Mouse (Mus musculus): ENCODE results near the gene Gtf2h5. TPM values are rescaled to one million over a fixed set of nuclear protein-coding genes. Genes with fewer than 3 reads are reported as not detected.

The Gtf2h5 gene
- total RNA-seq, 2 experiments from 2014 or later = 121 to 126 TPM

GRCm38 (mm10) chr17:6117917-6118316 is 38.3 kb downstream of the Gtf2h5 start:
- H3K27ac ChIP-seq = 0 out of 2 replicates have a peak overlapping the region, but pooled peaks have one; percentile 5
- H3K4me3 ChIP-seq = no peak overlapping the region
- no peak for TF ChIP-seq CTCF (conservative IDR thresholded peaks at IDR 0.05)
- DNase-seq (ENCODE audit: low spot score in 2 of 2) = no peak

- Histone ChIP-seq H3K27ac (no peak overlapping the region), H3K4me3 (no peak overlapping the region)
- TF ChIP-seq CTCF (conservative IDR thresholded peaks at IDR 0.05) = no peak
- no peak for DNase-seq (ENCODE audit: low spot score in 2 of 2)
Measured at GRCm38 (mm10) chr17:6118861-6119260, 39.3 kb downstream of the Gtf2h5 start.

DNA sequence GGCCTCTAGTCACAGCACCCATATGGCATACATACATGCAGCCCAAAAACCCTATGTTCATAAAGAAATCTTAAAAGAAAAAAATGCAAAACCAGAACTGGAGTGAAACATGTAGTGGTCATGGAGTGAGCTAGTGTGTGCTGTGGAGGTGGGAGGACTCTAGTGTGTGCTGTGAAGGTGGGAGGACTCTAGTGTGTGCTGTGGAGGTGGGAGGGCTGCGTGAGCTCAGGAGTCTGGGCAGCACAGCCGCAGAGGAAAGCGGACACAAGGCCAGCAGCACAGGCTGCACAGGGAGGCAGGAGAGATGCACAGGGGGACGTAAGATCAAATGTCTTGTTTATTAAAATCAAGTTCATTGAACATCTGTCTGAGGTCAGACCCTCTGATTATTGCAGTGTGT is 44.2 kb downstream of the Gtf2h5 start:
- TF ChIP-seq CTCF (conservative IDR thresholded peaks at IDR 0.05) = no peak
- H3K4me3 ChIP-seq = no peak overlapping the region
- H3K27ac ChIP-seq = no peak overlapping the region
- DNase-seq (ENCODE audit: low spot score in 2 of 2) = no peak

DNA sequence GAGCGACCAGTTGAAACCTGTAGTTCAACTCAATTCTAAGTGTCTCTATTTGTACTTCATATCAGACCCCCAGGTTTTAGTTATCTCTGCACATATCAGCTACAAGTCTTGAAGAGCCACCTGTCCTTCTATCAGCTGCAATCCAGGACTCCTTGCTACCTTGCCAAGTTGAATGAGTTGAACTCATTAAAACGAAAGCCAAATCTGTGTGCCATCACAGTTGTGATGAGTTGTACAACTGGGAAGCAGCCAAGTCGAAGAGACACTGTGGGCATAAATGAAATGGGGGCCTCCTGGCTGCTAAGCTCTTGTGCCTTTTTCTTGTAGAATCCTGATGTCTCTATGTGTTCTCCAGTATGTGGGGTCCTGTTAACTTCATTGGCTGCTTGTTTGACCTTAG is 45.9 kb downstream of the Gtf2h5 start:
- Histone ChIP-seq H3K4me3 (no peak overlapping the region), H3K27ac (no peak overlapping the region)
- peak in 1 of 2 experiments; percentile 12 for DNase-seq (ENCODE audit: low spot score in 2 of 2)
- no peak for TF ChIP-seq CTCF (conservative IDR thresholded peaks at IDR 0.05)

- Histone ChIP-seq H3K27ac (no peak overlapping the region), H3K4me3 (no peak overlapping the region)
- no peak for DNase-seq (ENCODE audit: low spot score in 2 of 2)
- no peak for TF ChIP-seq CTCF (conservative IDR thresholded peaks at IDR 0.05)
Measured at GRCm38 (mm10) chr17:6128039-6128438, 48.5 kb downstream of the Gtf2h5 start.

DNA sequence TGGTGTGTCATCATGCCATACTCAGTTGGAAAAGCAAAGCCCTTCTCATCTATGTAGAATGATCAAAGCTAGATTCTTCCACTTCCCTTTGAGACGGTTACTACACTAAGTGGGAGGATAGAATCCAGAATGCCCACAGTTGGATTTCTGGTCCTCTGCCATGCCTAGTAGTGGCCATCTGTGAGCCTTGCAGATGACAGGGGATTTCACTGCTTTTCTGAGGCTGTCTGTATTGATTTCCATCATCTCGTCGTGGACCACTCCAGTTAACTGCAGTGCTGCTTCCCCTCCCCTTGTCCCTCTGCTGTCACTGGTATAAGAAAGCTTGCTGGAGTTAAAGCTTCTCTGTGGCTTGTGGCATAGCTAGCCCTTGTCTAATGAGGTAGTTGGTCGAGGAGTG is 49.8 kb downstream of the Gtf2h5 start:
- TF ChIP-seq CTCF (conservative IDR thresholded peaks at IDR 0.05) = no peak
- no peak overlapping the region for H3K27ac ChIP-seq
- DNase-seq (ENCODE audit: low spot score in 2 of 2) = peak; percentile 31 to 32
- no peak overlapping the region for H3K4me3 ChIP-seq

- DNase-seq (ENCODE audit: low spot score in 2 of 2) = no peak
- Histone ChIP-seq H3K27ac (no peak overlapping the region), H3K4me3 (no peak overlapping the region)
- no peak for TF ChIP-seq CTCF (conservative IDR thresholded peaks at IDR 0.05)
Measured at GRCm38 (mm10) chr17:6131083-6131482, 51.5 kb downstream of the Gtf2h5 start.

Small RNA genes within 50 kb of the gene (microRNA-seq; reads per million reads assigned to microRNA genes)
- gene Gm22774 = 0 reads per million in 2 experiments

Other genes with a start within 250 kb of the Gtf2h5 start
- 10 to 100 TPM; 15.6 to 16.1 TPM for gene Snx9, start 238.5 kb upstream of the Gtf2h5 start, total RNA-seq (2021)
- 10 to 100 TPM; 54.1 to 62.2 TPM for gene Synj2, start 138.5 kb upstream of the Gtf2h5 start, total RNA-seq (2021)
- gene Serac1, start within 50 bp of the Gtf2h5 start, total RNA-seq (2021) = 10 to 100 TPM; 17.2 to 18.4 TPM
- gene Tulp4, start 26.7 kb downstream of the Gtf2h5 start, total RNA-seq (2021) = 100 to 1,000 TPM; 304 to 306 TPM
- 10 to 100 TPM; 51.4 to 52.3 TPM for gene Tmem181a, start 177.1 kb downstream of the Gtf2h5 start, total RNA-seq (2021)
- 10 to 100 TPM in 1 of 2 experiments, 1 to 10 TPM in 1; 9.4 to 10.3 TPM for gene Dynlt1a, start 237.7 kb downstream of the Gtf2h5 start, total RNA-seq (2021)

All from layer of hippocampus, adult 2 months (tissue).